In the genomic region with DNA sequence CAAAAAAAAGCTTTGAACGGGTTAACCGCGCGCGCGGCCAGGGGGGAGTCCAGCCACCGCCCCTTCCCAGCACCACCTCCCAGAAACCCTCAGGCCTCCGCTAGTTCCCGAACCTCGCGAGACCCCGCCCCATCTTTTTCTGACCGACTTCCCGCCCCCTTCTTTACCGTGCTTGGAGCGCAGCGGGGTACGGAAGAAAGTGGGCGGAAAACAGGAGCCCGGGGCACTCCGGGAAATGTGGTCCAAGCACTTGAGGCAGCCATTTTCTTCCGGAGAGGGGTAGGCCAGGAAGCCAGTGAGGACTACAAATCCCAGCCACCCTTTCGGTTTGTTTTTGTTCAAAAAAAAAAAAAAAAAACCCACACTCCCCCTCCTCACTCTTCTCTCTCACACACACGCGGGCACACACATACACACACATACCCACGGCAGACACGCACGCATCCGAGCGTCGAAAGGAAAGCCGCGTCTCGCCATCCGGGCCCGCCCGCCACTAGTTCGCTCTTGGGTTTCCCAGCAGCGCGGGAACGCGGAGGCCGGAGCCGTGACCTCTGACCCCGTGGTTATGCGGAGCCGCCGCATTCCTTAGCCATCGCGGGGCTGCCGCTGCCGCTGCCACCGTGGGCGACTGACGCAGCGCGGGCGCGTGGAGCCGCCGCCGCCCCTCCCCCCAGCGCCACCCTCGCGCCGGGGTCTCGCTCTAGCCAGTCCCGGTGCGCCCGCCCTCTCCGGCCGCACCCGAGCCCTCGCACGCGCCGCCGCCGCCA, we compare ENCODE assay signal across 8 mouse cellular contexts. TPM values are rescaled to one million over a fixed set of nuclear protein-coding genes. Genes with fewer than 3 reads are reported as not detected.
DNase-seq lines count a peak whose midpoint lies in the region; ATAC-seq and TF ChIP-seq lines count a peak whose summit lies in the region.

A gene (plus strand): TSS at position 376 of the 767 bp plus-strand sequence.

- ATAC-seq in embryonic facial prominence, embryonic 15.5 days (ENCODE audit: insufficient number of reproducible peaks, low FRiP score, low TSS enrichment, low read depth) = peak; percentile 98
- peak; percentile 96 for ATAC-seq in limb, embryonic 14.5 days (ENCODE audit: low FRiP score, low read depth)
- peak; percentile 98 for ATAC-seq in midbrain, postnatal 0 days (ENCODE audit: low FRiP score)

- peak within 1 kb of the TSS; percentile 98 for H3K27ac ChIP-seq in bone marrow, adult 2 months (ENCODE audit: control insufficient read depth, insufficient read depth, low read depth, low read length, poor library complexity)
- H3K27ac ChIP-seq in embryonic facial prominence, embryonic 15.5 days (replicated peaks) = peak within 1 kb of the TSS; percentile 99
- peak within 1 kb of the TSS; percentile 99 for H3K27ac ChIP-seq in limb, embryonic 14.5 days (replicated peaks; ENCODE audit: low read depth, low read length)
- peak within 1 kb of the TSS; percentile 97 for H3K27ac ChIP-seq in midbrain, postnatal 0 days (ENCODE audit: low read depth, low read length)

- H3K9ac ChIP-seq in embryonic facial prominence, embryonic 15.5 days = peak within 1 kb of the TSS; percentile 90
- H3K9ac ChIP-seq in limb, embryonic 14.5 days (ENCODE audit: low read depth, low read length, severe bottlenecking) = peak within 1 kb of the TSS; percentile 93
- peak within 1 kb of the TSS; percentile 98 for H3K9ac ChIP-seq in midbrain, postnatal 0 days (replicated peaks; ENCODE audit: low read length, poor library complexity, severe bottlenecking)

- peak; percentile 100 for DNase-seq in 416B (ENCODE audit: low read depth)
- peak; percentile 96 for DNase-seq in heart, adult 8-10 months (ENCODE audit: low spot score)
- DNase-seq in kidney, adult 9 months = peak; percentile 98
- DNase-seq in limb, embryonic 14.5 days (ENCODE audit: low spot score) = peak; percentile 99
- peak; percentile 99 for DNase-seq in midbrain, postnatal 0 days (ENCODE audit: low spot score)
- DNase-seq in spleen, postnatal 14 days (ENCODE audit: low spot score in 2 of 2) = peak; percentile 82 to 87

- peak; percentile 62; the same call in 1 of the 2 replicates for TF ChIP-seq POLR2A in bone marrow, adult 2 months (IDR thresholded peaks at IDR 0.05; ENCODE audit: borderline replicate concordance, control insufficient read depth, low read depth, low read length)
- TF ChIP-seq POLR2A in limb, embryonic 14.5 days (IDR thresholded peaks at IDR 0.05; ENCODE audit: borderline replicate concordance, extremely low read depth, insufficient read depth, insufficient read length) = peak; percentile 77; the same call in 1 of the 2 replicates

- TF ChIP-seq CTCF in bone marrow, adult 2 months (IDR thresholded peaks at IDR 0.05; ENCODE audit: control insufficient read depth, insufficient read depth, low read length) = 0 out of 2 replicates have a peak, but pooled peaks have one; percentile 3
- no peak for TF ChIP-seq CTCF in midbrain, postnatal 0 days (IDR thresholded peaks at IDR 0.05)

- H3K36me3 ChIP-seq in embryonic facial prominence, embryonic 15.5 days = 0 out of 2 replicates have a peak, but pooled peaks cover 7% of the 10 kb centered on the region
- H3K36me3 ChIP-seq in limb, embryonic 14.5 days (ENCODE audit: control insufficient read depth, insufficient read depth, low read length) = peaks cover 7% of the 10 kb centered on the region
- H3K36me3 ChIP-seq in midbrain, postnatal 0 days (ENCODE audit: insufficient read depth, low read length) = no peaks in the 10 kb centered on the region

- peak within 1 kb of the TSS; percentile 100 for H3K4me3 ChIP-seq in bone marrow, adult 2 months (replicated peaks; ENCODE audit: control insufficient read depth, low read depth, low read length)
- peak within 1 kb of the TSS; percentile 83 for H3K4me3 ChIP-seq in embryonic facial prominence, embryonic 15.5 days (replicated peaks)
- peak within 1 kb of the TSS; percentile 63 for H3K4me3 ChIP-seq in limb, embryonic 14.5 days (replicated peaks; ENCODE audit: low read length)
- H3K4me3 ChIP-seq in midbrain, postnatal 0 days (ENCODE audit: low read depth, low read length) = peak within 1 kb of the TSS; percentile 94

- peak within 1 kb of the TSS; percentile 63 for H3K4me2 ChIP-seq in embryonic facial prominence, embryonic 15.5 days (replicated peaks)
- peak within 1 kb of the TSS; percentile 61 for H3K4me2 ChIP-seq in limb, embryonic 14.5 days (replicated peaks; ENCODE audit: low read depth, low read length, severe bottlenecking)
- peak within 1 kb of the TSS; percentile 71 for H3K4me2 ChIP-seq in midbrain, postnatal 0 days (ENCODE audit: low read depth, low read length, poor library complexity, severe bottlenecking)

- no peaks in the 10 kb centered on the region; the same call in 1 of the 2 replicates for H3K4me1 ChIP-seq in bone marrow, adult 2 months (ENCODE audit: control insufficient read depth, insufficient read depth, low read length)
- H3K4me1 ChIP-seq in embryonic facial prominence, embryonic 15.5 days = peaks cover 29% of the 10 kb centered on the region
- peaks cover 24% of the 10 kb centered on the region for H3K4me1 ChIP-seq in limb, embryonic 14.5 days (ENCODE audit: control insufficient read depth, insufficient read depth, low read length)
- H3K4me1 ChIP-seq in midbrain, postnatal 0 days (ENCODE audit: insufficient read depth, low read length) = peaks cover 21% of the 10 kb centered on the region; the same call in 1 of the 2 replicates

- H3K27me3 ChIP-seq in embryonic facial prominence, embryonic 15.5 days = no peaks in the 10 kb centered on the region
- H3K27me3 ChIP-seq in limb, embryonic 14.5 days (ENCODE audit: control insufficient read depth, insufficient read depth, low read length) = no peaks in the 10 kb centered on the region
- H3K27me3 ChIP-seq in midbrain, postnatal 0 days (ENCODE audit: insufficient read depth, low read length) = no peaks in the 10 kb centered on the region

- no peaks in the 10 kb centered on the region for H3K9me3 ChIP-seq in embryonic facial prominence, embryonic 15.5 days (replicated peaks)
- no peaks in the 10 kb centered on the region for H3K9me3 ChIP-seq in limb, embryonic 14.5 days (ENCODE audit: control insufficient read depth, low read length)
- H3K9me3 ChIP-seq in midbrain, postnatal 0 days (ENCODE audit: low read length) = no peaks in the 10 kb centered on the region

- WGBS in bone marrow, adult 2 months = under 1% methylated on average over 76 of the region's 79 CpGs
- WGBS in embryonic facial prominence, embryonic 15.5 days = under 1% methylated on average over 69 of the region's 79 CpGs
- WGBS in limb, embryonic 14.5 days = 1% methylated on average over 69 of the region's 79 CpGs
- under 1% methylated on average over 54 of the region's 79 CpGs for WGBS in midbrain, postnatal 0 days

RNA-seq across cellular contexts. Expression of the gene that starts here (rescaled TPM):
- polyA plus RNA-seq in bone marrow, adult 2 months (2011; ENCODE audit: insufficient read depth, insufficient read length, low replicate concordance, missing spikeins) = 35.7 and 56.2 TPM in 2 replicates
- 12.3 and 13.4 TPM in 2 replicates for polyA plus RNA-seq in embryonic facial prominence, embryonic 15.5 days (2015; fragmentation: Nextera tagmentation; extraction: Ambion mirVana)
- total RNA-seq in heart, adult 8-10 months (2022) = 10 to 100 TPM; 17.6 to 23.9 (median 22.1) TPM
- 28.5 and 29.7 TPM in 2 replicates for polyA plus RNA-seq in limb, embryonic 14.5 days (2012; rRNA removed)
- 19.4 and 20.6 TPM in 2 replicates for polyA plus RNA-seq in limb, embryonic 14.5 days (2014; fragmentation: Nextera tagmentation; extraction: Ambion mirVana)
- 29.0 and 32.9 TPM in 2 replicates for total RNA-seq in midbrain, postnatal 0 days (2014; rRNA removed)
- 10.7 and 13.4 TPM in 2 replicates for polyA plus RNA-seq in midbrain, postnatal 0 days (2015; fragmentation: Nextera tagmentation; extraction: Ambion mirVana)

Comparison
In these comparisons a context has a peak if more than half of its experiments do, and no peak if none do; other contexts are left out.
1. Peak in every context shown above with its lines: DNase-seq, ATAC-seq, H3K4me3 ChIP-seq and H3K27ac ChIP-seq.